Mouse (Mus musculus) cerebral cortex, adult 2 months (tissue): ENCODE data around the gene Kcnk3.

Source experiments
- WGBS: fragments of 180-500 bp; shearing (Covaris S2); methylation state at CpG from one replicate; pipeline ENCODE4 v1.1.7; 2018; 5-methylcytosine and 5-hydroxymethylcytosine counted together

The Kcnk3 gene

DNA sequence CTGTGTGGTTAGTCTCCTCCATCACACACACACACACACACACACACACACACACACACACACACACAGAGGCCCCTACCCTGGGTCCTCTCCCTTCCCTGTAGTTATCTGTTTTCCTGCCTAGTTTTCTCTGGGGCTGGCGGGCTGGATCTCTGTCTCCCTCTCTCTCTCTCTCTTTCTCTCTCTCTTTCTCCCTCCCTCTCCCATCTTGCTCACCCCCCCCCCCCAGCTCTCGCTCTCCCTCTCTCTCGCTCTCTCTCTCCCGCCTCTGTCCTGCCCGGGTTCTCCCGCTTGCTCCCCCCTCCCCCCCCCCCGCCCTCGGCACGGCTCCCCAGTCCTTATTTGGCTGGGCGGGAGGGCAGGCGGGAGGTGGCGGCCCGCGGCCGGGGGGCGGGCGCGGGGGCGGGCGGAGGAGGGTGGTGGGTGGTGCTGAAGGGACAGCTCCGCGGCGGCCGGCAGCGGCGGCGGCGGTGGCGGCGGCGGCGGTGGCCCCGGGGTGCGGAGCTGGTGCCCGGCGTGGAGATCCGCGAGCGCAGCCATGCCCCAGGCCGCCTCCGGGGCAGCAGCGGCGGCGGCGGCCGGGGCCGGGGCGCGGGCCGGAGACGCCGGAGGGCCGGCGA is at the start of gene Kcnk3:
Gene Kcnk3, plus strand, starts transcription at position 490 of the 620 bp plus-strand sequence.
- 1% methylated on average over 36 of the region's 54 CpGs for WGBS

DNA sequence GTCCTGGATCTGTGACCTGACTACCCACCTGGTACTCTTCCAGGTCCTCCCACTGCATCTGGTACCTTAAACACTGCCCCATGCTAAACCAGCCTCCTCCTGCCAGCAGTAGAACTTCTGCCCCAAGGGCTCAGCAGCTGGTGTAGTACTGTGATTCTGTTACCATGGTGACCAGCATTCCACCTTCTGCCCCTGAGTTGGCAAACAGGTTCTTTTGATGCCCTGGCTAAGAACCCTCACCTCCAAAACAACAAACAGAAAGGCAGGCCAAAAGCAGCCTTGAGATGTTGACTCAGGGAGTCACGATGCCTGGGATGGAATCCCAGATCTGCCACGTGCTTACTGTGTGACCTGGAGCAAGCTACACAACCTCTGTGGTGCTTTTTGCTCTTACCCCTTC is 42.3 kb upstream of the Kcnk3 start, which contains the start of gene Cib4:
Gene Cib4, minus strand, starts transcription at position 139 of the 400 bp plus-strand sequence.
- 52% methylated on average over 2 of the region's 2 CpGs for WGBS

DNA sequence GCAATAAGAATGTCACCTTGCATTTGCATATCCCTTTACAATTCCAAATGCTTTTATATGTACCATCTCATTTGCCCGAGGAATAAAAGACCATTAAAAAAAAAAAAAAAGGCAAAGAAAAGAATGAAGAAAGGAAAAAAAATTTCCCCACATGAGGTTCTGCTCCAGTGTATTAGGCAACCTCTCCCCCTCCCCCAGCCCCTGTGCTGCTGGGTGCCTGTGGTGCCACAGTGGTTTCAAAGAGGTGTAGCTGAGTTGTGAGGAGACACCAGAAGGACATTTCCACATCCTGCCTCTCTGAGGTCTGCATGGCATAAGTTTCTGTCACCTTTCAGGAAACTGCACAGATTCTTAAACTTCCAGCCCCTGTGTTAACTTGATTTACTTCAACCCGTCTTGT is 39.3 kb upstream of the Kcnk3 start:
- WGBS: 72% methylated on average over 2 of the region's 2 CpGs

DNA sequence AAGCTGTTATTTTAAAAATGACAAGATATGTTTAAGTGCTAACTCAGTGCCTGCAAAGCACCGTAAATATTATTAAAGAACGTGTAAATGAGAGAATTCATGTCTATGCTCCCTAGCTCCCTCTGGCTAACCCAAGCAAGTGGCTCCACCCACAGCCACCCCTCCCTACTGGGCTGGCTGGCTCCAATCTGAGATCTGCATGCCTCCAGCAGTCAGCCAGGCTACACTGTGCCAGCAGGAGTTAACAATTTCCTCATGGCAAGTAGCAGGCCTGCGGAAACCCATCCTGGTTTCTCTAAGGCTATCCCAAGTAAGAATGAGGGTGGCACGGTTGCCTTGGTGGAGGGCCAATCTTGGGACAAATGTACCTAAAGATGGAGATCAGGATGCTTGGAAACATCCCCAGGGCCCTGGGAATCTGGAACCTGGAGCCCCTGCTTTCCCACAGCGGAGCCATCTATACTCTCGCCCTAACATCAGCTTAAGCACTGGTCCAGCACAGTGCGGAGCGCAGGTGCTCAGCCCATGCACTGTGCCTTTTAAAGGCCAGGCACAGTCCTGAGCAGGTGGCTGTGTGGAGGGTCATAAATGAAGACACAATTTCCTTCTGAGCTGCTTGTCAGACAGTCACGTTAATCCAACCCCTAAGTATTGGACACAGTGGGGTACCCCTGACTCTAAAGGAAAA is 37.5 kb upstream of the Kcnk3 start:
- WGBS: 61% methylated on average over 9 of the region's 9 CpGs

DNA sequence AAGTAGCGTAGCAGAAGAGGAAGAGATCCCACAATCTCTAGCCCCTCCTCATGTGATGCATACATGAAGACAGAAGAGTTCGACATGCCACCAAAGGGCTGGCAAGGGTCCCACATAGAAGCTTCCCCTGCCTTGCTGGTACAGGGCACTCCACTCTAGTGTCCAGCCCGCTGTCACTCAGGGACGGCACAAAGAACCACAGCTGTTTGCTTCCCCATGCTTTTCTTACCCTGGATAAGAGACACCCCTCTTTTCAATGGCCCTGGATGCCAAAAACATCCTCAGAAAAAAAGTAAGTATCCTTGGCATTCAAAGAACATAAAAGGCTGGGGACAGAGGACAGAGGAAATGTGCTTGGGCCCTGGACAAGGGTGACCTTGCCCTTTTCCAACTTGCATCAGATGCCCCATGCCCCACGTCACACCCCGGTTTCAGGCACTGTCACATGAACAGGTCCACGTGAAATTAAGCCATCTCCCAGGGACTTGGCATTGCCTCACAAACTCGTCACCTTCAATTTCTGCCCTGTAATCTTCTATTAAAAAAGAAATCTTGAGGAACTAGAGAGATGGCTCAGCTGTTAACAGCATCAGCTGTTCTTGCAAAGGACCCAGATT is 36.8 kb upstream of the Kcnk3 start:
- 82% methylated on average over 8 of the region's 8 CpGs for WGBS

DNA sequence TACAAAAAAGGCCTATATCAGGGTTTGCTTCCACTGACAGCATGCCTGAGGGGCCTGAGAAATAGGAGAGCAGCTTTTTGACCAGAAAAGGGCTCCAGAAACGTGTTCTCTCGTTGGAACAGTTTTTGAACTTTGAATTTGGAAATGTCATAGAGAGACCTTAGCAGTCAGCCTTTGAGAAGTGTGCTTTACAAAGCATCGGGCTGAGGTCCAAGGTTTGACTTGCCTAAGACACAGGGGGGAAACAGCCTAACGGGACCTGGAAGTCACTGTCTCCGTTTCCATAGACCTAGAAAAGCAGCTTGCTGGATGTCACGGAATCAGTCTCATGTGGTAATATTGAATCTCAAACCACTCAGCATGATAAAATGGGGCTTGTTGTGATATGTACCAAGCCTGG is 36.0 kb upstream of the Kcnk3 start:
- 77% methylated on average over 6 of the region's 6 CpGs for WGBS

DNA sequence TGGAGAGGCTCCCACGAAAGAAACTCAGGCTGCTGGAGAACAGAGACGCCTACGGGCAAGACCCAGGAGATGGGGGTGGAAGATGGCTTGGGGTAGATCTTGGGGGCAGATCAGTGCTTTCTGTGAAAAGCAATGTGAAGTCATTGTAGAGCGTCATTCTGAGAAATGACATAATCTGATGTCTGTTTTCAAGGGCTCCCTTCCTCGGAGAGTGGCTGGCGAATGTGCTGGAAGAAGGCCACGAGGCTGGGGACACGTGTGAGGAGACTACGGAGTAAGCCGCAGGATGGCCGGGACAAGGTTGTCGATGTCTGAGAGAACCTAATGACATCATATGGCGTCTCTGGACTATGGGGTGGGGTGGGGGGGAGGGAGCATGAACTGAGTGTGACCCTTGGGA is 34.0 kb upstream of the Kcnk3 start:
- 78% methylated on average over 13 of the region's 13 CpGs for WGBS

DNA sequence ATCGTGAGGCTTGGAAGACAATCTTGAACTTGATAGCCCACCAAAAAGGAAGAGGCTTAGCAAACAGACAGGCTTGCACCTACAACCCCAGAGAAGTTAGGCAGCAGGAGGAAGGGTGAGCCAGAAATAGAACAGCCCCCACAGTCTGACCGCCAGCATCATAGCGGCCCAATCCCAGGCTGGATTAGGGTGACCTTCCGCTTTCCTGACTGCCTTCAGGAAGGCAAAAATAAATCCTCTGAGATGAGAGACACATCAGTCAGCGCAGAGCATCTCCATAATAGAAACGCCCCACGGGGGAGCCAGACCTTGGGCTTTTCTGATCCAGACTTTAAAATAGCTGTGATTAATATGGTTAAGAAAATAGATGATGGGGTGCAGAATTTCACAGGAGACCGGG is 33.0 kb upstream of the Kcnk3 start:
- 70% methylated on average over 8 of the region's 8 CpGs for WGBS

DNA sequence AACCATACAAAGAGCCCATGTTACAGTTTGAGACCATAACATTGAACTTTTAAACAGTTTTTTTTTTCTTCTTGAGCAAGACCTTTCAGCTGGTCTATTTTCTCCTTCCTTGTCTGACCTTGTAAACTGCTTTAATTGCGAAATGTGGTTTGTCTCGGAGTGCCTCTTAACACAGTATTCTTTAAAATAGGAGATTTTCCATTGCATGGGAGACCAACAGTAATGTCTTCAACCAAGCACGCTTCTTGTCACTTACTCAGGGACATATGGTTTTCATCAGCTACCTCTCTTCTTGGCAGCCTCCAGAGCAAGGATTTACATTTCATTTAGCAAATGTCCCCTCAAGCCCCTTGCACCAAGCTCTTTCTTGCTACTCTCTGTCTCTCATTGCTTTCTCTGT is 31.7 kb upstream of the Kcnk3 start:
- 75% methylated on average over 3 of the region's 3 CpGs for WGBS

DNA sequence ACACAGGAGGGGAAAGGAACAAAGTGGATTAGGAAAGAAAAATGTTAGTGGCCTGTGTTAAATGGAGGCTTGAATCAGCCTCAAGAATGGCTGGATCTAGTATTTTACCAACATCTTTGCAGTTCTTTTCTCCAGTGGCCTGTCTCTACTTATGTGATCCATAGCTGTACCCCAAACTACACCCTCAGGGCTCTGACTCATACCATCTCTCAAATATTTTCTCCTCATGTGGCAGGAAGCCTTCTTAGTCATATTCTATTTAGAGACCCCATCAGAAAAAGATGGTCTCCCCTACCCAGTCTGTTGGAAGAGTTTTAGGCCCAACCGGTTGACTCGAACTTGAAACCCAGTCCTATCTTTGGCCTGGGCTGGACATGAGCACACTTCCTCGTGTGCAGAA is 28.5 kb upstream of the Kcnk3 start:
- 65% methylated on average over 3 of the region's 3 CpGs for WGBS

DNA sequence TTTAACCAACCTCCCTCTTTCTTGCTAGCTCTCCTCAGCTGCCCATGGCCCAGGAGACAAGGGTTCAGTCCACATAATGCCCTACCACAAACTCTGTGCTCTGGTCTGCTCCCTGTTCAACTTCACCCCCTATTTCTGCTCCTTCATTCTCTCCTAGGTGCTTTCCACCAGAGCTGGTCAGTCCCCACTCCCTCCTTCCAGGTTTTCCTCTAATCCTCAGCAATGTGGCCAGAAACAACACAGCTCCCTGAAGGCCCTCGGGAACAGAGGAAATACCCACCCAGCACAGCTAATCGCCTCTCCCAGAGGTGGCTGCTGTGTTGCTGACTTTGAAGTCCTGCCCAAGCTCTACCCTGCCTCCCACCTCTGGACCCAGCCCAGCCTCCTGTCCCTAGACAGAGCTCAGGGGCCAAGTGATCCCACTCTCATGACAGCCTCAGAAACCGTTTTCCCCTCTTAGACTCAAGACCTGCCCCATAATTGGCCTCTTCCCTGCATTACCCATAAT is 27.9 kb upstream of the Kcnk3 start:
- 57% methylated on average over 3 of the region's 3 CpGs for WGBS

DNA sequence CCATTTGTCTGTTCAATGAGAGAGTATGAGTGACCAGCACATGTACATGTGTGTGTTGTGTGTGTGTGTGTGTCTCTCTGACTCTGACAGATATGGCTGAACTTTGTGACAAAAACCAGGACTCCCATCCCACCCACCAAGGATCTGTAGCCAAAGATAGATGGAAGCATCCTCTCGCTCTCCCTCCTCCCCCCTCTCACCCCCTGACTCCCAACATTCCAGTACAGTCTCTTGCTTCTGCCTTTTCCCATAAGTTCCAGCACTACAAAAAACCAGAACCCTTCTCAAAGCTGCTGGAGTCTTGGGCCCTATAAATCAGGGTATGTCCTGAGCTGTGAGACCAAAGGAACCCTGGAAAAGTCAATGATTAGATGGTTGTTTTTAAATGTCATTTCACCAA is 19.5 kb upstream of the Kcnk3 start:
- WGBS: 92% methylated on average over 1 of the region's 1 CpGs

DNA sequence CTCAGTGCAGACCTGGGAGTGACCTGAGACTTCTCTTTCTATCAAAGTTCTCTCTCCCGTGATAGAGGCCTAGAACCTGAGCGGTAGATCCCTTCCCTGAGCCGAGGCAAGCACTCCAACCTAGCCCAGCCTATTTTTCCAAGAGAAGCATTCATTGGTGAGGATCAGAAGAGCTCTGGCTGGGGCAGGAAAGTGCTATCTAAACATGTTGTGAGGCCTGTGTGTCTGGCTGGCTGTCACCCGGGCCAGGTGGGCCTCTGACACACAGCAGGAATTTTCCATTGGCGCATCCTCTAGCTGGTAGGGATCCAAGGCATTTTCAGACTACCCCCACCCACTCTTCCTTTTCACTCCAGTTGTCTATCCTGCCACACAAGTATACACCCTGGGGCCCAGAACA is 16.1 kb upstream of the Kcnk3 start:
- 75% methylated on average over 5 of the region's 5 CpGs for WGBS

DNA sequence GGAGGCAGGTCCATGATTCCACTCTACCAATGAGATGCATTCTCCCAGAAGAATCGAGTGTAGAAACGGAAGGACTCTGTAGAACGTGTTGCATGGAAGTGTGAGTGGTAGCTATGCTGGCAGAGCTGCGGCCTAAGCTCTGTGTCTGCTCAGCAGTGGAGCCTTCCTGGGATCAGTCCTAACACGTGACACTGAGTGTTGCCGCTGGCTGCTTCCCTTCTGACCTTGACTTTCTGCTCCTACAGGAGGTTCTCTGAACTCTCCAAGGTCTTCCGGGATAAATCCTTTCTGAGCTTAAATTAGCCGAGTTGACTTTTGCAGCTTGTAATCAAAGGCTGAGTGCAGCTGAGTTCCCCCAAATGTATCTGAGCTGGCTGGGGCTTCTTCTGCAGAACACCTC is 13.6 kb upstream of the Kcnk3 start:
- WGBS: 78% methylated on average over 8 of the region's 8 CpGs

DNA sequence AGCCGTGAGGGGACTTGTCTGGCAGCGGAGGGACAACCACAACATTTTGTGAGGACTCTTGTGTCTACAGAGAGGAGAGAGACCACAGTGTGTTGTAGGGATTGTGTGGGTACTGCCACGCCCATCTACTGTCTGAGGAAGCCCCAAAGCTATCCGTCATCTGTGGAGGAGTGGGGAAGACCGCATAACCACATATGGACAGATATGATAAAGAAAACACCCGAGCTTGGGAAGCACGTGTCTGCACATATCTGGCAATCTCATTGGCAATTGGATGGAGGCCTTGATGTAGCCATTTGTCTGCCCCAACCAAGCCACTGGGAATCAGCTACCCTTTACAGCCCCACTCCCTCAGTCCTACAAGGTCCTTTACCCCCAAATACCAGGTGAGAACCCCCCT is 11.7 kb upstream of the Kcnk3 start:
- 78% methylated on average over 7 of the region's 7 CpGs for WGBS

DNA sequence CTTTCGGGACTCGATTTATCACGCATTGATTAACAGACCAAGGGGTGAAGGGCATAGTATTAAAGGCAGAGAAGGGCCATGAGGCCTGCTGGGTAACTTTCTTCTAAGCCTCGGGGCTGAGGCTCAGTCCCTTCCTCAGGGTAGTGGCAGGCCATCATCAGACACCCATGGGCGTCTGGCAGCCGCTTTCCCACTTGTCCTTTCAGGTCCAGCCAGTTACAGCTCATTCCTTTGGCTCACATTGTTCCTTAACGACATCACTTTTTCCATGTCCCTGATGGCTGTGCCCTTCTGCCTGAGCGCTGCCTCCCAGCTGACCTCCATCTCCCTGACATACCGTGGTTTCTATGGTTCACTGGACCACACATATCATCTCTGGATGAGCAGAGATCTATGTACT is 10.7 kb upstream of the Kcnk3 start:
- WGBS: 81% methylated on average over 9 of the region's 9 CpGs

DNA sequence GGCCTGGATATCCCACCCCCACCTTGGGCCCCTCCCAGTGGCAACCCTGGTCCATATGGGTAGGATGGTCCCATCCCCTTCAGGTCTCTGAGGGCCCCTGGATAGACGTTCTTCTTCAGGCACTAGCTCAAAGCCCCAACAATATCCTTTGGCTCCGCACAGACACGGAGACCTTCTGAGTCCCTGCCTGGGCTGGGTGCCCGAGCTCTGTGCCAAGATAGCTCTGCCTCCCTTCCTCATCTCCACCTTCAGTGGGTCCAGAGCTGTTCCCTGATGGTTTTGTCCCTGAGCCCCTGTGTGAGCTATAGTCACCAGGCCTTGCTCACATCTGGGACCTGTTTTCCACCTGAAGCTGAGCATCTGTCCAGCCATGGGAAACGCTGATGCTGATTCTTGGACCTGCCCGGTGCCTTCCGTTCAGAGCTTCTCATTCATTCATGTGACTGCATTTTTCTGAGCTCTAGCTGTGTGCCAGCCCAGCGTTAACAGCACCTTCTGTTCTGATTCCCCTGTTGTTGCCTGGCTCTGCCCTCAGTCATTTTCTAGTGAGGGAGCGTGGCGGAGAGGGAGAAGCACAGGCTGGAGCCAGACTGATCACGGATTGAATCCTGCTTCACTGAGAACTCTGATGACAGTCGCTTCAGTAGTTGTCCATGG is 10.2 kb upstream of the Kcnk3 start:
- 34% methylated on average over 12 of the region's 12 CpGs for WGBS

DNA sequence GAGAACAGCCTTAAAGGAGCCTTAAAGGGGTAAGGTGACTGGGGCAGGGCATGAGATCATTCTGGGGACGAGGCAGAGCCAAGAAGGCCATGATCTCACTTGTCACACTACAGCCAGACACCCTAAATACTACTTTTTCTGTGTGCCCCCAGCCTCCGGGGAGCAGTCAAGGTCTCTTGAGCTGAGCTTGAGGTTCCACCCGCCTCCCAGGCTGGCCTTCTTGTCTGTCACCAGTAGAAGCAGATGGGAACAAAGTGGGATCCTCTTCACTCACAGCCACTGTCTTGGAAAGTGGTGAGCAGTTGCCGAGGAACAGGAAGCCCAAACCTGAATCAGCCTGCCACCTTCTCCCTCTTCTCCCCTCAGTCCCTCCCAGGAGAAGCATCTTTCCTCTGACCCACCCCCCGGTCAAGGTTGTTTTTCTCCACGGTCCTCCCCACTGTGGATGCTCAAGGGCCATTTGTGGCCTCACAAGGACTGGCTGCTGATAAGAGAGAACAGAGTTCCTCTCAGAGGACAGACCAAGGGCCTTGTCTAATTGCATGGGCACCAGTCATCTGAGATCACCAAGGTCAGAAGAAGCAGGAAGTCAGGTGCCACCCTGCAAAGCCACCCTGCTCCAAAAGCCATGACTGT is 9.4 kb upstream of the Kcnk3 start:
- 55% methylated on average over 6 of the region's 6 CpGs for WGBS

DNA sequence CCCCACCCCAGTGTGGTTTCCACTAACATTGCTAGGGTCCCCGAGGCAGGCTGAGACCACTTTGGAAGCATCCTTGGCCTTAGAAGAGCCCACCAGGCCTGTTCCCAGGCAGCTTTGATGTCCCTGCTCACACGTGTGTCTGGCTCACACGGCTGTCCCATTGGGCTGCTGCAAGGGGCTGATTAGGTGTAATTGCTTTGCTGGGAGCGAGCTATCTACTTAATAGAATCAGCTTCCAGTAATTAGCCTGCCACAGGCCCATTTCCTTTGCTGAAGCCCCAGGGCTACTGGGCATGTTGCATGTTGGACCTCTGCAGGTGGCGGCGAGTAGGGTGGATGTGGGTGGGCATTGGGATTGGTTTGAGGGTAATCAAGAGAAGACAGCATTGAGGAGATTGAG is 7.2 kb upstream of the Kcnk3 start:
- WGBS: 73% methylated on average over 6 of the region's 6 CpGs

DNA sequence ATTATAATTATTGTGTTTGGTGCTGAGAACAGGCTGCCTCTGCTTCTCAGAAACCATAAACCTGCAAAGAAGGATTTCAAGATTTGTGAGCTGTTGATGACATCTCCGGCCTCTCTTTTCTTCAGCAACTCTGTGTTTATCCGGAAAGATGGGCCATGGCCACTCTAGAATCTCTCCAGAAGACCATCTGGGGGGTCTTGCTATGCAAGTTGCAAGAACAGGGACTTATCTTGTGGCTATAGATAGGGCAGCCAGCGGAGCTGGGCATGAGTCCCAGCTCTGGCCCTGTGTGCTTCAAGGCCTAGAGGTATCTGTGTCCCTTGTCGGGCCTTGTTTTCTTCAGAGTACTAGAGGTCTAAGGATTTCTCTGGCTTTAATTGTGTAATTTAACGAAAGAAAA is 6.0 kb upstream of the Kcnk3 start:
- 78% methylated on average over 5 of the region's 5 CpGs for WGBS

DNA sequence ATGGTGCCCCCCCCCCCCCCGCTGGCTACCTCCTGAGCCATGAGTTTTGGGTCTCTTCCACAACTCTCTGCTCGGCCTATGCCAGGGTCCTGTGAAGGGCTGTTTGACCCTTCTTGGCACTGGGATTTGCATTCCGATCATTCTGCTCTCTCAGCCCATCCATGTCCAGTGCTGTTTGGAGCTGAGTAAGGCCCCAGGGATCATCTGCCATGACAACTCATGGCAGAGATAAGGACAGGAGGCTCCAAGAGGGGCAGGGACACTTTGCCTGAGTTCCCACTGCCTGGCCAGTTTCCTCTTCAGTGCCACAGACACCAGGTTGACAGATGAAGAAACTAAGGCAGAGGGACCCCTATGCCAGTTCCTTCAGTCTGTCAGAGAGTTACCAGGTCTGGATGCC is 1.4 kb upstream of the Kcnk3 start:
- 86% methylated on average over 3 of the region's 3 CpGs for WGBS

DNA sequence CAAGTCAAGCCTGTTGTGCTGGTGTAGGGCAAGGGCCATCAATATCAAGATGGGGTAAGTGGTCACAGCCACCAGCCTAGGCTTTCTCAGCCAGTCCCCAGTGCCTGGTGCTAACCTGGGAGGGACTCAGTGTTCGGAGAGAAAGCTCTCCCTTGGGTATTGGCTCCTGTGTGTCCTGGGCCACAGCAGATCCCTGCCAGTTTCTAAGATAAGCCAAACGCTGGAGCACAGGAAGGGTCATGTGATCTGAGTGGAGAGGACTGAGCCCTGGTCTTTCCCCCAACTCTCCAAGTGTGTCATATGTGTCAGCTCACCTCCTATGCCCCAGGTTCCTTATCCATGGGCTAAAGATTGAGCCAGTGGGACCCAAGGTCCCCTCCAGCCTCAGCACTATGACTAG is 869 bp upstream of the Kcnk3 start:
- 53% methylated on average over 2 of the region's 2 CpGs for WGBS
